Mouse (Mus musculus) layer of hippocampus, adult 2 months (tissue): ENCODE results near the gene Pja2. TPM values are rescaled to one million over a fixed set of nuclear protein-coding genes. Genes with fewer than 3 reads are reported as not detected.

Experiments
- DNase-seq, 2 experiments: peaks; one replicate each; pipeline ENCODE4 v3.0.0; 2022; ENCODE audit warnings: low spot score in 2 of 2
- H3K27ac ChIP-seq: fragments of 200-600 bp; 2 replicates; pipeline ENCODE4 v1.8.1; 2022
- H3K4me3 ChIP-seq: fragments of 200-600 bp; 2 replicates; pipeline ENCODE4 v1.8.1; 2022; ENCODE audit warnings: mild to moderate bottlenecking
- CTCF ChIP-seq: fragments of 200-600 bp; conservative IDR thresholded peaks from 2 replicates; pipeline ENCODE4 v1.8.1; 2022; ENCODE audit warnings: antibody characterized with exemption, mild to moderate bottlenecking, moderate library complexity
- long read RNA-seq, 2 experiments: library from polyadenylated mRNA; stranded (forward); transcript quantifications; one replicate each; pipeline ENCODE4 v2.0.0; 2021; ENCODE audit warnings: borderline mapping rate in 2 of 2
- total RNA-seq, 2 experiments: library from RNA; stranded (reverse); gene quantifications; 2 replicates each; pipeline ENCODE4 v1.2.3; 2021

Pja2 gene
- total RNA-seq = 100 to 1,000 TPM; 444 to 450 TPM
- long read RNA-seq, experiment 1, full-length matches to known transcripts = 435 of 474 reads
- long read RNA-seq, experiment 1, partial matches to known transcripts = 21 of 474 reads
- long read RNA-seq, experiment 1, other reads (novel, unspliced or antisense) = 18 of 474 reads
- long read RNA-seq, experiment 2, full-length matches to known transcripts = 672 of 723 reads
- long read RNA-seq, experiment 2, partial matches to known transcripts = 25 of 723 reads
- long read RNA-seq, experiment 2, other reads (novel, unspliced or antisense) = 26 of 723 reads

DNA sequence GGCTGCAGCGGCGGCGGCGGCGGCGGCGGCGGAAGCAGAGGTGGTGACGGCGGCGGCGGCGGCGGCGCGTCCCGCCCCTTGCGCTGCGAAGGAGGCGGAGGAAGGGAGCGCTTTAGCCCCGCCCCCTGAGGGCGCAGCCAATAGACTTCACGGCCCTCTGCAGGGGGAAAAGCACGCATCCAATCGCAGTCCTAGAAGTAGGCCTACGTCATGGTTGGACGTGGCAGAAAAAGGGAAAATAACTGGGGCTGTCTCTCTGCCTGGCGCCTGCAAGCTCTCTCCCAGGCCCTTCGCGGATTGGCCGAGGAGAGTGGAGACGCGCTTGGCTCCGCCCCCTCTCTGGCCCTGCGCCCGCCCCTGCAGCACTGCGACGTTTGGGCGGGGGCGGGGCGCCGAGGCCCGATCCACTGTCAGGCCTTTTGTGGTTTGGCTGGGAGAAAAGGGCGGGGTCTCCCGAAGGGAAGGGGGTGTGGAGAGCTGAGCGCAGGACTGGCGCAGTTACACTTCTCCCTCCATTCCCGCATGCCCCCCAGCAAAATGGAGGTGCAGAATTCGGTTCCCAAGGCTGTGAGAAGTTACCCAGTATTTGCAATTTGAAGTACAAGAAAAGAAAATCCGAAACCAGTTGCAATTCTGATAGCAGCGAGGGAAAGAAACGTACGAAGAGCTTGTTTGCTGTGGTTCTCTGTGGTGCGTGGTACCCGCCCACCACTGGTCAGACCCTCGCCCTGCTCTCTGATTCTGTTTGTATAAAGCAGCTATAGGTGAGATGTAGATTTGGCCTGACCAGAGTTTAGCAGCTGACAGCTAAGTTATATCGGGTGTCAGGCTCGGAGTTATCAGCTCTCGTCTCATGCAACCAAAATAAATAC lies at the start of gene Pja2:
Gene Pja2, minus strand, starts transcription at position 19 of the 872 bp plus-strand sequence.
- peak; percentile 100 for DNase-seq
- TF ChIP-seq CTCF = 0 out of 2 replicates have a peak, but pooled peaks have one; percentile 11
- H3K27ac ChIP-seq = peak within 1 kb of the TSS; percentile 99
- H3K4me3 ChIP-seq = peak within 1 kb of the TSS; percentile 94

DNA sequence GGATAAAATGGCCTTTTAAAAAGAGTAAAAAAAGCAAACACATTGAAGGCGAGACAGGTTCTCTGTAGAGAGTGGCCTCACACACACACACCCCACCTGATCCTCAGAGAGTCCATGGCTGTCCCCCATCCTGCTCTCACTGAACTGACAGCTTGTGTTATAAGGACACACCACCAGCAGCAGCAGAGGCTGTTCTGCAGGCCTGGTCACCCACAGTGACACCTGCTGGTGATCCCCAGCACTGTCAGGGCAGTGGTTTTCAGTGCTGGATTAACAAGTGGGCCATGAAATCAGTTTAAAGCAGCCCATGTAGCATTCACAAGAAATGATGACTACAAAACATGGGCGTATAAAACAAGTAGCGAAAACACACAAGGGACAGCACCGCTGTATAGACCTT lies 43.6 kb upstream of the Pja2 start:
- TF ChIP-seq CTCF = peak; percentile 94
- no peak overlapping the region for H3K4me3 ChIP-seq
- H3K27ac ChIP-seq = no peak overlapping the region
- peak; percentile 66 to 78 for DNase-seq

DNA sequence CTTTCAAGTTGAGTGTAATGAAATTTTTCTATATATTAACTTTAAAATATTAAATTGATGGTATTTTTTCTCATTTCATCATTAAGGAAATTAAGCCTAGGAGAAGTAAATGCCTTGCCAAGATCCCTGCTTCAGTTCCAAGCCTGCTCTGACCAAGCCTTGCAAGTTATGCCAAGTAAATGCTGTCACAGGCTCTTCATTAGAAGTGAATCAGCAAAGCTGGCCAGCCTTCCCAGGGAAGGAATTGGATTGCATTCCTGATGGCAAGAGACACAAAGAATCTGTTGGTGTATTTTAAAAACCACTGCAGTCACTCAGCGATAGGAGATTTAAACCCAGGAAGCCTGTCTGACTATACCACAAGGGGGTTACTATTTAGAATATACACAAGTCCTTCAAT lies 32.0 kb upstream of the Pja2 start:
- peak; percentile 37 to 65 for DNase-seq

DNA sequence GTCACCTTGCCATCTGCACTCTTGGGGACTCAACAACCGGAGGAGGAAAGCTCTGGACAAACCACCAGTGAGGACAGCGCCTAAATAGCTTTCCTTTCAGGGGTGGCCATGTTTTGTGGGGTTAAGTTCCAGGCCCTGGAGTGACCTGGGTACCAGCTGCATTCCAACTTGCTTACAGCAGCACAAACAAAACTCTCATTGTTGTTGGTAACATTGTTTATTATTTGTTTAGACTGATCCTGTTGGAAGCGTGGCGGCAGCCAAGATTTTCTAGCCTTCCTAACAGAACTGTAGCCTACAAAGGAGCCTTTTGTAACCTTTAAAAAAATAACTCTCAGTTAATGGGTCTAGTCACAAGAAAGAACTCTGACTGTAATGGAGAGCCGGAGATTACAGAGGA lies 30.9 kb upstream of the Pja2 start:
- 0 out of 2 replicates have a peak overlapping the region, but pooled peaks have one; percentile 0 for H3K27ac ChIP-seq
- TF ChIP-seq CTCF = no peak
- H3K4me3 ChIP-seq = no peak overlapping the region
- no peak for DNase-seq

More for the DNA sequence above, 32.0 kb upstream of the Pja2 start:
- Histone ChIP-seq H3K4me3 (no peak overlapping the region), H3K27ac (peak overlapping the region; percentile 24; the same call in 1 of the 2 replicates)
- no peak for TF ChIP-seq CTCF

DNA sequence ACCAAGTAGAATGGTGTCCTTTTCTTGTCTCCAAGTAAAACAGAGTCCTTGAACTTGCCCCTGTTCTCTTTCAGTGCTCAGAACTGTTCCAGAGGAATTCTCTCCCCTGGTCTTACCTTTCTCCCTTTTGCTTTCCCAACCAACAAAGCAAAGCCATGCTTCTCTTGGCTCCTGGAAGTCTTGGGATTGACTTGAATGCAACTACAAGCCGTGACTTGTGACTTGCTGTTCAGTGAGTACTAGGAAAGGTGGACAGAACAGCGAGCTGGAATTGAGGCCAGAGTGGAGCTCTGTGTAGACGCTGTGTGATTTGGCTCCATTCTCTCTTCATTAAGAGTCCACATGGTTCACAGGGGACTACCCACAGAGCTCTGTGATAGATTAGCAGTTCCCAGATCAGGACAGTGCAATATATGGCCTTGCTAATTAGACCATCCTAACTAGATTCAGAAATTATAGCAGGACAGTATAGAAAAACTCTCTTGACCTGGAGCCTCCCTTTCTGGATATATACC lies 30.3 kb upstream of the Pja2 start:
- Histone ChIP-seq H3K27ac (0 out of 2 replicates have a peak overlapping the region, but pooled peaks have one; percentile 0), H3K4me3 (no peak overlapping the region)
- DNase-seq = no peak
- TF ChIP-seq CTCF = no peak

DNA sequence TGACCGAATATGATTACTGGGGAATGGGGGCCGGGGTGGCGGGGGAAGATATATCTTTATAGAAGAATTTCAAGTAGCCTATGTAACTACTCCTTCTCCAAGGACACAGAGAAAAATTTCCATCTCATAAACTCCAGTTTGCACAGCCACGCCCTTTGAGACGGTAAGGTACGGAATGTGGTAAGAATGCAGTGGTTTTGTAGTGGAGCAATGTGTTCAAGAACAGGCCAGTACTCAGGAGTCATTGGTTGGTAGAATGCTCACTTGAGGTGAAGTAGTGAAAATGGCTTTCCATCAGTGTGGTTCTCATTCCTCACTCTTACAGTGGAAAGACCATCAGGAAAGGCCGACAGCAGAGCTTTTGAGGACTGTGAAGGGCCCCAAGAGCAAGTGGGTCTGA lies 22.2 kb upstream of the Pja2 start:
- no peak overlapping the region for H3K27ac ChIP-seq
- no peak for TF ChIP-seq CTCF
- H3K4me3 ChIP-seq = no peak overlapping the region
- DNase-seq = no peak

DNA sequence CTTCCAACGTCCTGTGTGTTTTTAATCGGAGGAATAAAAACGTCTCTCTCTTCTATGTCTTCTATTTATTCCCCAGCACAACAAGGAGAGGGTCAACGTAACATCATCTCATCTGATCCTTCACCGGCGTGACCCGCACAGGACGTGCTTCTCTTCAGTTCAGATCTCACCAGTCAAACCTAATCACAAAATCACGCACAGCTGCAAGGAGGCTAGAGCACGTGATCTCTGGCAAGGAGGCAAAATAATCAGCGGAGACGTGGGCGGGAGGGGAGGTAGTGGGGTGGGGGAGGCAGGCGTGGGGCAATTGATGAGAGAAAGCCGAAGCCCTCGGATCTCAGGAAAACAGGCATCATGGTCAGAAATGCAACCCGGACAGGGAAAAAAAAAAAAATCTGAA lies 14.4 kb upstream of the Pja2 start:
- Histone ChIP-seq H3K4me3 (peak overlapping the region; percentile 36; the same call in 1 of the 2 replicates), H3K27ac (no peak overlapping the region; the same call in 1 of the 2 replicates)
- DNase-seq = no peak
- no peak for TF ChIP-seq CTCF

DNA sequence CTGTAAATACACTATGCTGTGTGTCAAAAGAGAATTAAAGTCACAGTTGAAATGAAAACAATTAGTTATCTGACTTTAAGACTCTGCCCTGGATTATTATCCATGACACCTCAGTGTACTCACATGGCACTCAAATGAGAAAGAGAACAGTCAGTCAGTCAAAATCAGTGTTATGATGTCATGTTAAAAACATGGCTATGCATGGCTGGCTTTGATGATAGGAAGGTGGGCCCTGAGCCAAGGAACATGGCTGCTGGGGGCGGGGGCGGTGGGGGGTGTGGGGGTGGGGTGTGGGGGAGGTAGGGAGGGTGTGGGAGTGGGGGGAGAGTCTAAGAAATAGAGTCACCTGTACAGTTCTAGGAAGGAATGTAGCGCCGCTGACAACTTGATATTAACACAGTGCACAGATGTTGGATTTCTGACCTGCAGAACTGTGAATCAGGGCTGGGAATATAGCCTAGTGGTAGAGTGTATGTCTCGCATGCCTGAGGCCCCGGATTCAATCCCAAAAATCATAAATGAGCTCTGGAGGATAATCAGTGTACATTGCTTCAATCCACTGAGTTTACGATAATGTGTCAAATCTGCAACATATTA lies 13.0 kb upstream of the Pja2 start:
- Histone ChIP-seq H3K27ac (no peak overlapping the region), H3K4me3 (no peak overlapping the region)
- no peak for DNase-seq
- TF ChIP-seq CTCF = no peak

DNA sequence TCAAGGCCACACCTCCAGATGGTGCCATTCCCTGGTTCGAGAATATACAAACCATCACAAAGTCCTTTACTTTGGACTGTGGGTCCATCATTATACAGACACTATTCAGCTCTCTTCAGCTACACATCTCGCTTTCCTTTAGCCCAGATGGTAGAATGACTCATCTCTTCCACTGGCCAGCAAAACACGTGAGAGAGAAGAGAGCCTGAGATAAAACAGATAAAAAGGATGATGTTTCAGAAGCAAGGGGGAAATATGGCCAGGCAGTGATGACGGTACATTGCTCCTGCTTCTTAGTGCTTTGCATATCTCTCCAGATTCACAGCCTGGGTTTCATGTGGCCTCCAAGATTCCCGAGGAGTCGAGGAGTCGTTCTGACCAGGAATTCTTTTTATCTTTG lies 10.0 kb upstream of the Pja2 start:
- Histone ChIP-seq H3K27ac (peak overlapping the region; percentile 54), H3K4me3 (no peak overlapping the region)
- no peak for TF ChIP-seq CTCF
- no peak for DNase-seq

DNA sequence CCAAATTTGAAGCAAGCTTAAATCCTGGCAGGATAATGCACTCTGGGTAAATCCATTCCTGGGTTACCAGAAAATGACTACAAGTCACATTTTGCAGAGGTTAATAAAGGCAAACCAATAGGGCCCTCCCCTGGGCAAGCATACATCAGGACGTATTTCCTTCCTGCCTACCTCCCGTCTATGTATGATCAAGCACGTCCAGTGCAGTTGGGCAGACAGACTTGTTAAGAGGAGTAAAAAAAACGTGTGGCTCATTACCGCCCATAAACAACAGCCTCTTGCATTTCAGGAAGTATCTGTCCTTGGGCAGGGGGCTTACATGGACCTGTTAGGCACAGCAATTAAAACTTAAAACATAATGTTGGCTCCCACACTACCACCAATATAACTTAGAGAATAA lies 8.0 kb upstream of the Pja2 start:
- H3K27ac ChIP-seq = no peak overlapping the region
- DNase-seq = no peak
- TF ChIP-seq CTCF = no peak
- no peak overlapping the region for H3K4me3 ChIP-seq

DNA sequence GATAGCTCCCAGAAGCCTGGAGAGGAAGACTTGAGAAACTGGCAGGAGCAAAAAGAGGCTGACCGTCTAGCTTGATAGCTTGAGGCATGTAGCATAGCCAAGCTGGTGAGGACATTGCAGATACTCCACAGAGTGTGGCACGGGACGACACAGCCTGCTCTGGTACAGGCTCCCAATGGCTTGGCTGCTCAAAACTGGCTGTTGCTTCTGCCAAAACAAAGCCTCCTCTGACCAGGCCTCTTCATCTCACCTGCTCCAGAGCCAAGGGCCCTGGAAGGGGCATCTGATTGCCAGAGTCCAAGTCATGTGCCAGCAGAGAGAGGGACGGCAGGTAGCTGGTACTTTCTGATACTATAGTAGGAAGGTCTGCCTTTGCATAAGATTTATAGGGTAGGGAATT lies 5.5 kb upstream of the Pja2 start:
- H3K4me3 ChIP-seq = no peak overlapping the region
- DNase-seq = no peak
- H3K27ac ChIP-seq = no peak overlapping the region
- TF ChIP-seq CTCF = no peak

DNA sequence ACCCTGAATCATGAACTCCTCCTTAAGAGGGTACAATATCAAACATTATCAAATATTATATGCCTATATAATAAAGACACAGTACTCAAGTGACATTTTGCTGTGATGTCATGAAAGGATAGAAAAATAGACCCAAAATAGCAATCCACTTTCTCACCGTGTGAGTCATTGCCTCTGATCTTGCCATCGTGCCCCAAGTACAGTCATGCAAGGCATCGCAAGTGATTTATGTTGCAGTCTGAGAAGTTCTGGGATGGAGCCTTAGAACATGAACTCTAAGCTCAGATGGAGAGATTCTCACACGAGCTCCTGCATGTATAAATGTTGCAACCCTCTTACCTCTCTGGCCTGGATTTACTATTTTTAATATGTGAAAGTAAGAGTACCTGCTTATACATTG lies 2.2 kb upstream of the Pja2 start:
- no peak for TF ChIP-seq CTCF
- Histone ChIP-seq H3K4me3 (no peak overlapping the region), H3K27ac (no peak overlapping the region)
- no peak for DNase-seq

DNA sequence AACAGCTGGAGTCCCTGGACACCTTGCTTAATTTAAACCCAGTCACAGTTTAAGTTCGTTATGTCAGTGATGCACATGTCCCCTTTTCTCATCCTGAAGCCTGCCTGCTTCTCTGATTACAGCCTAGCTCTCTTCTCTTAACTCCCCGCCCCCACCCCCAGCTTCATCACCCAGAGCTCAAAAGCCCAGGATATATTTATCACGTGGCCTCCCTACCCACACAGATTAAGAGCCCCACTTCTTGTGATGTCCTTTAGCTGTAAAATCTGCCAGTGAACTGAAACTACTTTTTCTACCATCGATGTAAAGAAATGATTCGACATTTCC lies 1.0 kb upstream of the Pja2 start:
- H3K4me3 ChIP-seq = peak overlapping the region; percentile 90
- TF ChIP-seq CTCF = no peak
- no peak for DNase-seq
- H3K27ac ChIP-seq = peak overlapping the region; percentile 98
